Mouse (Mus musculus): ENCODE results near the gene Spn. TPM values are rescaled to one million over a fixed set of nuclear protein-coding genes. Genes with fewer than 3 reads are reported as not detected.
"Not testable (repeated sequence)": the region's sequence is repeated elsewhere in the genome, so short reads cannot be mapped to it uniquely, and the experiment has no call there.

The Spn gene
- polyA plus RNA-seq, 1 experiment from 2014 or later: not detected

DNA sequence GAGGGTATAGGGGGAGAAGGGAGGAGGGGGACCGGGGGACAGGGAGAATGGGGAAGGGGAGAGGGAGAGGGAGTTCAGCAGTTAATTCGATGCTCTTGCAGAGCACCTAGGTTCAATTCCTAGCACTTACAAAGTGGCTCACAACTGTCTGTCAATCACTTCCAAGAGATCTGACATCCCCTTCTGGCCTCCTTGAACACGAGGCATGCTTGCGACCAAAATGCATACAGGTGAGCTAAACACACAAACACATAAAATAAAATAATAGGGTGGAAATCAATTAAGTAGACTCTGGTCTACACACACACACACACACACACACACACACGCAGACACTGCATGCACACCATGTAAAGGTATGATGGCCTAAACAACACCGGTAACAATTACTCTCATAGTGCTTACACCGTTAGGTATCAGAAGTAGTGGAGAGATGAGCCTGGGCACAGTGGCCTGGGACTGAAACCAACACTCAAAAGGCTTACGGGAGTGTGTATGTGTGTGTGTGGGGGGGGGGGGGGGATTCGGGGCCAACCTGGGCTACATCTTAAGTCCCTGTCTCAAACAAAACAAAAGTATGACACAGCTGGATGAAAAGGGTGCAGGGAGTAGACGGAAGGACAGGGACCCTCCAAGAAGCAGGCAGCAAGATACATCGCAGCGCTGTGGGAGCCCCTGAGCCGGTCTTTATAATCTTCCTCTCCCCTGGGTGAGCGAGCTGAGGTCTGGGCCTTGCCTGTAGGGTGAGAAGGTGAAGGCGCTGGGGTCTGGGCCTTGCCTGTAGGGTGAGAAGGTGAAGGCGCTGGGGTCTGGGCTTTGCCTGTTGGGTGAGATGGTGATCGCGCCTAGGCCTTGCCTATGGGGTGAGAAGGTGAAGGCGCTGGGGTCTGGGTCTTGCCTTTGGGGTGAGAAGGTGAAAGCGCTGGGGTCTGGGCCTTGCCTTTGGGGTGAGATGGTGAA is 47.2 kb downstream of the Spn start:
- no peak overlapping the region for H3K4me3 ChIP-seq (ENCODE audit: low read depth, low read length)
- H3K36me3 ChIP-seq (ENCODE audit: control insufficient read depth, insufficient read depth, low read length): no peaks in the 10 kb centered on the region
- H3K9ac ChIP-seq (replicated peaks; ENCODE audit: low read depth, low read length): no peak overlapping the region
- no peak overlapping the region for H3K27ac ChIP-seq (ENCODE audit: low read depth, low read length)
- H3K27me3 ChIP-seq (ENCODE audit: control insufficient read depth, insufficient read depth, low read length): no peaks in the 10 kb centered on the region
- no peak overlapping the region for H3K4me2 ChIP-seq (ENCODE audit: low read depth, low read length)
- no peak for ATAC-seq (ENCODE audit: low read depth)
- no peaks in the 10 kb centered on the region for H3K9me3 ChIP-seq (ENCODE audit: control insufficient read depth, low read length)
- 85% methylated on average over 20 of the region's 20 CpGs for WGBS
- H3K4me1 ChIP-seq (ENCODE audit: control insufficient read depth, insufficient read depth, low read length): no peaks in the 10 kb centered on the region

DNA sequence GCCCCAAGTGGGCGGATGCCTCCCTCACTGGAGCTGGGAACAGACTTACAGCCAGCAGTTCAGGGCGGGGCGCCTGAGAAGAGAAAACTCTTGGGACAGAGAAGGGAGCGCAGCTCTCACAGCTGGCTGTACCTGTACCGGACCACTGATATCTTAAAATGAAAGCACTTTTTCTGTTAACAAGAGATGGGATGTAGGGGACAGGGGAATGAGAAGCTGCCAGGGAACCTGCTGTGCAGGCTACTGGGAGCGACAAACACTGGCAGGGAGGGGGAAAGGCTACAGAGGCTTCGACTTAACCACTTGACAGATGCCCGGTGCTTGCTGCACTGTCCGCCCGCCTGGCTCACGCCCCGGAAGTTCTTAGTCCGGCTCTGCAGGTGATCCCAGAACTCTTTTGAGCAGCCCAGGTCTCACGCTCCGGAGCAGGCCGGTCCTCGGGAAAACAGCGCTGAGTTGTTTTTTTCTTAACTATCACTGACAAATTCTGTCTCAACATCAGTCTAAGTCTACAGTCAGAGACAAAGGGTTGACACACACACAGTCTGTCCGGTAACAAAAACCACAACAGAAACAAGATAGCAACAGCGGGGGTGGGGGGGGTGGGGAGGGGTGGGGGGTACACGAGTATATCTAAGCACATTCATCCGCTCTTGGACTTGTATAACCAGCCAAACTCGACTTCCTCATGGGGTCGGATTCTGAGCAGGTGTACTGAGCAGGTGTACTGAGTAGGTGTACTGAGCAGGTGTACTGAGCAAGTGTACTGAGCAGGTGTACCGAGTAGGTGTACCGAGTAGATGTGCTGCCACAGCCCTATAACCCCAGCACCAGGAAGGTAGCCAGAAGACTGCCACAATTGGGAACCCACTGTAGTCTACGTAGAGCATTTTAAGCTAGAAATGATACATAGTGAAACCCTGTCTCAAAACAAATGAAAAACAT is 48.5 kb downstream of the Spn start:
- Histone ChIP-seq H3K4me2 (ENCODE audit: low read depth, low read length) (peak overlapping the region; percentile 36), H3K36me3 (ENCODE audit: control insufficient read depth, insufficient read depth, low read length) (no peaks in the 10 kb centered on the region), H3K4me1 (ENCODE audit: control insufficient read depth, insufficient read depth, low read length) (no peaks in the 10 kb centered on the region), H3K27me3 (ENCODE audit: control insufficient read depth, insufficient read depth, low read length) (no peaks in the 10 kb centered on the region), H3K9me3 (ENCODE audit: control insufficient read depth, low read length) (no peaks in the 10 kb centered on the region), H3K4me3 (ENCODE audit: low read depth, low read length) (no peak overlapping the region), H3K9ac (replicated peaks; ENCODE audit: low read depth, low read length) (0 out of 2 replicates have a peak overlapping the region, but pooled peaks have one; percentile 22), H3K27ac (ENCODE audit: low read depth, low read length) (no peak overlapping the region)
- 25% methylated on average over 27 of the region's 27 CpGs for WGBS
- ATAC-seq (ENCODE audit: low read depth): no peak

DNA sequence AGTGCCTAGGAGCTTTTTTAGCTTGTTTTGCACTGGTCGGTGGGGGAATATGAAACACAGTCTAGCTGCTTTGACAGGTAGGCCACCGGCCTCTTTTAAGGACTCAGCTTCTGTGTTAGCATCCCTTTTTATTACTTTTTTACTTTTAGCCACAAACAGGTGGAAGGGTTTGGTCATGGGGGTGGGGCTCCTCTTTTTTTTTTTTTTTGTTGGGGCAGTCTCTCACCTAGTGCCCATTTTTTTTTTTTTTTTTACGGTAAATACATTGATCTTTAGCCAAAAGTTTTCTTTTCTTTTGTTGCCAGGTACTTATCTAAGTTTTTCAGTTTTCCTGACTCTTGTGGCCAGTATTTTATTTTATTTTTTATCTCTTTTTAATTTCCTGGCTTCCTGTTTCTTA is 49.5 kb downstream of the Spn start:
- Histone ChIP-seq H3K4me3 (ENCODE audit: low read depth, low read length) (no peak overlapping the region), H3K36me3 (ENCODE audit: control insufficient read depth, insufficient read depth, low read length) (no peaks in the 10 kb centered on the region), H3K4me2 (ENCODE audit: low read depth, low read length) (no peak overlapping the region), H3K27ac (ENCODE audit: low read depth, low read length) (no peak overlapping the region), H3K9ac (replicated peaks; ENCODE audit: low read depth, low read length) (no peak overlapping the region), H3K4me1 (ENCODE audit: control insufficient read depth, insufficient read depth, low read length) (no peaks in the 10 kb centered on the region), H3K9me3 (ENCODE audit: control insufficient read depth, low read length) (no peaks in the 10 kb centered on the region), H3K27me3 (ENCODE audit: control insufficient read depth, insufficient read depth, low read length) (no peaks in the 10 kb centered on the region)
- 96% methylated on average over 3 of the region's 3 CpGs for WGBS
- ATAC-seq (ENCODE audit: low read depth): no peak

DNA sequence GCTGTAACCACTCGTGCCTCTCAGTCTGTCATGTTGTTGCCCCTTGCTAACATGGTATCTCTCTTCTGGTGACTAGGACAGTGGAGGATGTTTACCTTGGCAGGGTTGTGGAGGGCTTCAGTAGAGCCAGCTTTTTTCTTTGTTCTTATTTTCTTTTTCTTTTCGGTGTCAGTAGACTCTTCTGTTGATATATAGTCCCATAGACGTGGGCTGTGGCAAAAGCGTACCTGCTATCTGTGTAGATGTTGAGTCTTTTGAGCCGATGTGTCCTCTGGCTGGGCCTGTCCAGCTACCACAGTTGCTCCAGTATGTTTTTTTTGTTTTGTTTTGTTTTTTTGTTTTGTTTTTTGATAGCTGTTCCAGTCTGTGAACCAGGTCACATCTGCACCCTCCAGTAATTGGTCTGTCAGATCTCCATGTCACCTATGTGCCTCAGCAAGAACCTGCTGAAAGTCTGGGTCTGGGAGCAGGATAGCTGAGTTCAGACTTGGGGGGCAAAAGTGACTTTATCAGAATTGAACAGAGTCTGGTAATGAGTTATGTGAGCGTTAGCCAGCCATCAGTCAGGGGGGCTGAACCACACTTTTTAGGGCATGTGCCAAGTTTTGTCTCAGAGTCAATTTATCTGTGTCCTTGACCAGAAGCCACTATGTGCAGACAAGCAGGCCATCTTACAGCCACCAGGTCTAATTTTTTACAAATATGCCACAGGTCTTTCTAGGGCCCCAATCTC is 50.2 kb downstream of the Spn start, which contains the start of gene Zg16:
Gene Zg16 (minus strand): TSS at position 51 of the 733 bp plus-strand sequence.
- not testable (repeated sequence) for H3K9me3 ChIP-seq (ENCODE audit: control insufficient read depth, low read length); H3K27ac ChIP-seq (ENCODE audit: low read depth, low read length); H3K4me3 ChIP-seq (ENCODE audit: low read depth, low read length); ATAC-seq (ENCODE audit: low read depth); H3K4me2 ChIP-seq (ENCODE audit: low read depth, low read length); H3K4me1 ChIP-seq (ENCODE audit: control insufficient read depth, insufficient read depth, low read length); H3K36me3 ChIP-seq (ENCODE audit: control insufficient read depth, insufficient read depth, low read length); H3K9ac ChIP-seq (replicated peaks; ENCODE audit: low read depth, low read length); H3K27me3 ChIP-seq (ENCODE audit: control insufficient read depth, insufficient read depth, low read length)
- WGBS: 86% methylated on average over 6 of the region's 6 CpGs

DNA sequence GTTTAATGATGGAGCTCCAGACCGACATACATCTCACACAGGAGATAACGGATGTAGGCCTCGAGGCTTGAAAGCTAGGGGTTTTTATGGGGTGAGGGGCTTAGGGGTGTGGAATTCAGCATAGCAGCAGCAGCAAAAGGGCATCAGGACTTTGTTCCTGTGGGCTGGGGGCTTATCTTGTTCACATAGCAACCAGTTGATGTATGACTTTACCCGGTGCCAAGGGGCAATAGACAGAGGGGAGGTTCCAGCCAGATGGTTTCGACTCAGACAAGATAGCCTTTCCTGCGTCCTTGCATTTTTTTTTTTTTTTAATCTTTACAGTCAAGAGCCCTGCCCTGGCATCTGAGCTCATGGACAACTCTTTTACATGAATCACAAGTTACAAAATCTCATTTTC is 51.9 kb downstream of the Spn start:
- H3K27me3 ChIP-seq (ENCODE audit: control insufficient read depth, insufficient read depth, low read length); H3K9me3 ChIP-seq (ENCODE audit: control insufficient read depth, low read length); H3K36me3 ChIP-seq (ENCODE audit: control insufficient read depth, insufficient read depth, low read length); H3K27ac ChIP-seq (ENCODE audit: low read depth, low read length); H3K9ac ChIP-seq (replicated peaks; ENCODE audit: low read depth, low read length); H3K4me3 ChIP-seq (ENCODE audit: low read depth, low read length); ATAC-seq (ENCODE audit: low read depth); H3K4me1 ChIP-seq (ENCODE audit: control insufficient read depth, insufficient read depth, low read length); H3K4me2 ChIP-seq (ENCODE audit: low read depth, low read length): not testable (repeated sequence)
- 65% methylated on average over 6 of the region's 6 CpGs for WGBS

DNA sequence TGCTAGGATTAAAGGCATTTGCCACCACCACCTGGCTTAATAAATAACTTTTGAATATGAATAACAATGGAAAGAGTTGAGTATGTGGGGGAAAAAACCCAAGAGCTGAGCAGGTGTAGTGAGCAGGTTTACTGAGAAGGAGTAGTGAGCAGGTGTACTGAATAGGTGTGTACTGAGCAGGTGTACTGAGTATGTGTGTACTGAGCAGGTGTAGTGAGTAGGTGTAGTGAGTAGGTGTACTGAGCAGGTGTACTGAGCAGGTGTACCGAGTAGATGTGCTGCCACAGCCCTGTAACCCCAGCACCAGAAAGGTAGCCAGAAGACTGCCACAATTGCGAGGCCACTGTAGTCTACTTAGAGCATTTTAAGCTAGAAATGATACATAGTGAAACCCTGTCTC is 52.8 kb downstream of the Spn start:
- ATAC-seq (ENCODE audit: low read depth): no peak
- no peaks in the 10 kb centered on the region for H3K9me3 ChIP-seq (ENCODE audit: control insufficient read depth, low read length)
- WGBS: 92% methylated on average over 2 of the region's 2 CpGs
- H3K4me2 ChIP-seq (ENCODE audit: low read depth, low read length): no peak overlapping the region
- no peak overlapping the region for H3K4me3 ChIP-seq (ENCODE audit: low read depth, low read length)
- no peaks in the 10 kb centered on the region for H3K36me3 ChIP-seq (ENCODE audit: control insufficient read depth, insufficient read depth, low read length)
- no peaks in the 10 kb centered on the region for H3K27me3 ChIP-seq (ENCODE audit: control insufficient read depth, insufficient read depth, low read length)
- H3K9ac ChIP-seq (replicated peaks; ENCODE audit: low read depth, low read length): no peak overlapping the region
- no peak overlapping the region for H3K27ac ChIP-seq (ENCODE audit: low read depth, low read length)
- no peaks in the 10 kb centered on the region for H3K4me1 ChIP-seq (ENCODE audit: control insufficient read depth, insufficient read depth, low read length)

DNA sequence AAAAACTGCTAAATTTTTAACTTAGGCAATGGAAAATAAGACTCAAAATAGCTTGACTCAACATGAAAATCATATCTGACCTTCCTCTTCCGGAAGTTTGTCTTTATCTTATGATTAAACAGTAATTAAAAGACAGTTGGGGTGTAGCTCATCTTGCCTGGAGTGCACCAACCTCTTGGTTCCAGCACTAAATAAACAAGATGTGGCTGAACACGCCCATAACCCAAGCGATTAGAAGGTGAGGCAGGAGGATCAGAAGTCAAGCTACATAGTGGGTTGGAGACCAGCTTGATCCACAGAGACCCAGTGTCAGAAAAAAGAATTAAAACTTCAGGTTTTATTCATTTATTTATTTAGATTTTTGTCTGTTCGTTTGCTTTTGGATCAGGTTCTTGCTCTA is 53.9 kb downstream of the Spn start:
- no peak overlapping the region for H3K9ac ChIP-seq (replicated peaks; ENCODE audit: low read depth, low read length)
- ATAC-seq (ENCODE audit: low read depth): no peak
- no peaks in the 10 kb centered on the region for H3K4me1 ChIP-seq (ENCODE audit: control insufficient read depth, insufficient read depth, low read length)
- no peak overlapping the region for H3K27ac ChIP-seq (ENCODE audit: low read depth, low read length)
- H3K4me2 ChIP-seq (ENCODE audit: low read depth, low read length): no peak overlapping the region
- 87% methylated on average over 4 of the region's 4 CpGs for WGBS
- H3K4me3 ChIP-seq (ENCODE audit: low read depth, low read length): no peak overlapping the region
- no peaks in the 10 kb centered on the region for H3K9me3 ChIP-seq (ENCODE audit: control insufficient read depth, low read length)
- no peaks in the 10 kb centered on the region for H3K36me3 ChIP-seq (ENCODE audit: control insufficient read depth, insufficient read depth, low read length)
- no peaks in the 10 kb centered on the region for H3K27me3 ChIP-seq (ENCODE audit: control insufficient read depth, insufficient read depth, low read length)

DNA sequence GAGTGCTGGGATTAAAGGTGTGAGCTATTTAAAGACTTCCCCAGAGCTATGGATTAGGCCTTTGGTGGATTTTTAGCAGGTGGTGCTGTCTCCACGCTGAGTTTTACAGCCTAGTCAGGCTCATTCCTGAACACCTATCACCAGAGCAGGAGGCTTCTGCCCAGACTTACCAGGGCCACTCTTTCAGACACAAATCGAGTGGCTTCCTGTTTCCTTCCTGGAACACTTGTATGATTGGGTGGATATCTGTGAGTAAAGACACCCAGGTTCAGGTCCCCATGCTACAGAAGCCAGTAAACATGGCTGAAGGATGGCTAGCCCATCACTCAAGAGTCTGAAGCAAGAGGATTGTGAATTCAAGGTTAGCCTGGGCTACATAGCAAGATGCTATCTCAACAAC is 54.6 kb downstream of the Spn start:
- Histone ChIP-seq H3K9me3 (ENCODE audit: control insufficient read depth, low read length) (no peaks in the 10 kb centered on the region), H3K27ac (ENCODE audit: low read depth, low read length) (no peak overlapping the region), H3K4me1 (ENCODE audit: control insufficient read depth, insufficient read depth, low read length) (no peaks in the 10 kb centered on the region), H3K36me3 (ENCODE audit: control insufficient read depth, insufficient read depth, low read length) (no peaks in the 10 kb centered on the region), H3K4me3 (ENCODE audit: low read depth, low read length) (no peak overlapping the region), H3K4me2 (ENCODE audit: low read depth, low read length) (no peak overlapping the region), H3K27me3 (ENCODE audit: control insufficient read depth, insufficient read depth, low read length) (no peaks in the 10 kb centered on the region), H3K9ac (replicated peaks; ENCODE audit: low read depth, low read length) (no peak overlapping the region)
- no peak for ATAC-seq (ENCODE audit: low read depth)
- 57% methylated on average over 2 of the region's 2 CpGs for WGBS

Measured in neural tube, embryonic 14.5 days (tissue).